Mouse (Mus musculus) liver, adult 2 months (tissue): ENCODE results near the gene Mfsd6l.

ENCODE experiments used
- CTCF ChIP-seq: fragments of 200-500 bp; IDR thresholded peaks from 2 replicates; pipeline ENCODE4 v1.5.1; 2011; ENCODE audit warnings: low read depth, low read length, control low read depth
- POLR2A ChIP-seq: fragments of 200-500 bp; IDR thresholded peaks from 2 replicates; pipeline ENCODE4 v1.6.1; 2011; ENCODE audit warnings: low read length, control low read depth; ENCODE audit not compliant: insufficient read depth; ENCODE audit errors: extremely low read depth

DNA sequence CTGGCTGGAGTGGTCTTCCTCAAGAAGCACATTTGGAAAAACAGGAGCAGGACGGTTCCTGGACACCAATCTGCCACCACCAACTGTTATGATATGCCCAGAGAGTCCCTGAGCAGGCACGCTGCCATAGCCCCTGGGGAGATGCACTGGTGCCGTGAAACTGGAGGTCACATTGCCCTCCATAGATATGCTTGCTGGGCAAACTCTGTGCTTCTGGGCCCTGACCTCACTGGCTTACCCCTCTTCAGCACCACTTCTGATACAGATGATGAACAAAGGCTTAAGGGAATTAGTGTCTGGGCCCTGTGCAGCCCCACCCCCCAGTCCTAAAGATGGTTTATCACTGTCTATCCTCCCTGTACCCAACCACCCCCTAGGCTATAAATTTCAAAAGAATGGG, 37.3 kb downstream of the Mfsd6l start:
- TF ChIP-seq CTCF (no peak), POLR2A (no peak)
